Mouse (Mus musculus): Measurements from ENCODE around the gene Nrg4. TPM values are rescaled to one million over a fixed set of nuclear protein-coding genes. Genes with fewer than 3 reads are reported as not detected.

Gene Nrg4
- total RNA-seq (2022) = 10 to 100 TPM in 3 of 4 experiments, 1 to 10 TPM in 1; 6.7 to 19.3 (median 14.4) TPM

- peak; percentile 45 for DNase-seq
Observed at GRCm38 (mm10) chr9:55326515-55327233, at the start of gene Nrg4, which contains the start of gene Tmem266. Gene Nrg4 (minus strand): TSS chr9:55326844. Gene Tmem266 (plus strand): TSS chr9:55326913.

GRCm38 (mm10) chr9:55371908-55372307 is 45.3 kb upstream of the Nrg4 start:
- no peak for DNase-seq

- no peak for DNase-seq
Observed at GRCm38 (mm10) chr9:55368011-55368410, 41.4 kb upstream of the Nrg4 start.

- DNase-seq = no peak
Observed at GRCm38 (mm10) chr9:55363707-55364106, 37.1 kb upstream of the Nrg4 start.

GRCm38 (mm10) chr9:55361969-55362368 is 35.3 kb upstream of the Nrg4 start:
- DNase-seq = no peak

- DNase-seq = no peak
Observed at GRCm38 (mm10) chr9:55360861-55361260, 34.2 kb upstream of the Nrg4 start.

GRCm38 (mm10) chr9:55360372-55360771 is 33.7 kb upstream of the Nrg4 start:
- no peak for DNase-seq

- DNase-seq = no peak
Observed at GRCm38 (mm10) chr9:55357164-55357563, 30.5 kb upstream of the Nrg4 start.

- no peak for DNase-seq
Observed at GRCm38 (mm10) chr9:55355270-55355834, 28.7 kb upstream of the Nrg4 start.

- DNase-seq = no peak
Observed at GRCm38 (mm10) chr9:55354686-55355085, 28.0 kb upstream of the Nrg4 start.

GRCm38 (mm10) chr9:55348664-55349063 is 22.0 kb upstream of the Nrg4 start:
- DNase-seq = no peak

GRCm38 (mm10) chr9:55345332-55345731 is 18.7 kb upstream of the Nrg4 start:
- DNase-seq = no peak

- no peak for DNase-seq
Observed at GRCm38 (mm10) chr9:55344165-55344564, 17.5 kb upstream of the Nrg4 start.

GRCm38 (mm10) chr9:55332949-55333348 is 6.3 kb upstream of the Nrg4 start:
- peak; percentile 58 for DNase-seq

- DNase-seq = no peak
Observed at GRCm38 (mm10) chr9:55332476-55332875, 5.8 kb upstream of the Nrg4 start.

- DNase-seq = no peak
Observed at GRCm38 (mm10) chr9:55329401-55329800, 2.8 kb upstream of the Nrg4 start.

- DNase-seq = no peak
Observed at GRCm38 (mm10) chr9:55328151-55328918, 1.7 kb upstream of the Nrg4 start.

GRCm38 (mm10) chr9:55327234-55327615 is 581 bp upstream of the Nrg4 start:
- DNase-seq = no peak

- no peak for DNase-seq
Observed at GRCm38 (mm10) chr9:55325564-55326514, 805 bp downstream of the Nrg4 start.

- DNase-seq = no peak
Observed at GRCm38 (mm10) chr9:55325061-55325460, 1.6 kb downstream of the Nrg4 start.

- DNase-seq = no peak
Observed at GRCm38 (mm10) chr9:55324516-55324915, 2.1 kb downstream of the Nrg4 start.

- no peak for DNase-seq
Observed at GRCm38 (mm10) chr9:55324085-55324484, 2.6 kb downstream of the Nrg4 start.
